Mouse (Mus musculus) midbrain, embryonic 12.5 days (tissue): ENCODE measurements around the gene Psmd12. TPM values are rescaled to one million over a fixed set of nuclear protein-coding genes. Genes with fewer than 3 reads are reported as not detected.

Source experiments
- ATAC-seq: fragments of 200-750 bp; cut with Nextera tagmentation; 2 replicates; pipeline ENCODE4 v1.8.0; 2017; ENCODE audit warnings: low read depth, moderate TSS enrichment, moderate library complexity; ENCODE audit not compliant: low FRiP score
- H3K27ac ChIP-seq: fragments of 300-500 bp; sonication (generic); replicated peaks from 2 replicates; pipeline ENCODE4 v1.5.1; 2016; ENCODE audit warnings: mild to moderate bottlenecking
- H3K27me3 ChIP-seq: fragments of 300-500 bp; sonication (generic); 2 replicates; pipeline ENCODE4 v1.6.1; 2016; ENCODE audit warnings: mild to moderate bottlenecking
- H3K36me3 ChIP-seq: fragments of 300-500 bp; sonication (generic); 2 replicates; pipeline ENCODE4 v1.6.1; 2016
- H3K4me1 ChIP-seq: fragments of 300-500 bp; sonication (generic); 2 replicates; pipeline ENCODE4 v1.6.1; 2016
- H3K4me2 ChIP-seq: fragments of 300-500 bp; sonication (generic); replicated peaks from 2 replicates; pipeline ENCODE4 v1.6.1; 2016; ENCODE audit warnings: mild to moderate bottlenecking, moderate library complexity
- H3K4me3 ChIP-seq: fragments of 300-500 bp; sonication (generic); 2 replicates; pipeline ENCODE4 v1.5.1; 2016; ENCODE audit warnings: mild to moderate bottlenecking
- H3K9ac ChIP-seq: fragments of 300-500 bp; sonication (generic); replicated peaks from 2 replicates; pipeline ENCODE4 v1.6.1; 2016; ENCODE audit warnings: mild to moderate bottlenecking, moderate library complexity
- H3K9me3 ChIP-seq: fragments of 300-500 bp; sonication (generic); 2 replicates; pipeline ENCODE4 v1.6.1; 2016; ENCODE audit warnings: mild to moderate bottlenecking
- WGBS: fragments of 180-500 bp; shearing (Covaris S2); methylation state at CpG from one replicate; pipeline ENCODE4 v1.1.7; 2016; 5-methylcytosine and 5-hydroxymethylcytosine counted together
- polyA plus RNA-seq: library from polyadenylated mRNA; unstranded; fragments of >200 nt; fragmentation: Nextera tagmentation; extraction: Ambion mirVana; gene quantifications from 2 replicates; pipeline ENCODE4 v1.2.1, GENCODE M21; 2016

Gene Psmd12
- 190 and 192 TPM in 2 replicates for polyA plus RNA-seq

DNA sequence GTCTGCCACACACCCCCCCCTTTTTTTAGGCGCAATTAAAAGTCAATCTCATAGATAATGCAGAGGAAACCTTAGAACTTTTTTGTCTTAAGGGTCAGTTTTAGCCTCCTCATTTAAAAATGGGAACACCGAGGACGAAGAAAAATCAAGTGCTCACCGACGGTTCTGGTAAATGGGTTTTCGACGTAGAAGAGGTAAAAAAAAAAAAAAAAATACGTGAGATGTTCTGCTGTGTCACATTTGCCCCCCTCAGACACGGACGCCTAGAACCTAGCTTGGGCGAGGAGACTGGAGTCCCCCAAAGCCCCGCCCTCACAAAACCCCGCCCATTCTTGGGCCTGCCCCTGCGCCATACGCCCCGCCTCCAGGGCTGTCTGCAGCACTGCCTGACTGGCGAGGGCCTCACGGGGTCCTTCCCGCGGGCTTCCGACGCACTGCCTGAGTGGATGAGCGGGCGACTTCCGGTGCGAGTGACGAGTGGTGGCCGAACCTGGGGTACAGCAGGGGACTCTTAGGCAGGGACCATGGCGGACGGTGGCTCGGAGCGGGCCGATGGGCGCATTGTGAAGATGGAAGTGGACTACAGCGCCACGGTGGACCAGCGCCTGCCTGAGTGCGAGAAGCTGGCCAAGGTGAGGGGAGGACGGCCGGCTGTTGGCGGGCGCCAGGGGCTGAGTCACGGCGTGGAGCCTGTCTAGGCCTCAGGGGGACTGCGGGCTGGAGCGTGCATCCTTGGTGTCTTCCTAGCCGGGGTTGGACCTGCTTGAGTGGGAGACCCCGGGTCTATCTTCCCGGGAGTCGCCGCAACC lies at the start of gene Psmd12:
Gene Psmd12 (plus strand): TSS at position 432 of the 809 bp plus-strand sequence.
- H3K27me3 ChIP-seq = no peaks in the 10 kb centered on the region
- peak; percentile 97 for ATAC-seq
- peak within 1 kb of the TSS; percentile 94 for H3K4me2 ChIP-seq
- under 1% methylated on average over 51 of the region's 51 CpGs for WGBS
- H3K9ac ChIP-seq = peak within 1 kb of the TSS; percentile 93
- H3K36me3 ChIP-seq = no peaks in the 10 kb centered on the region
- peak within 1 kb of the TSS; percentile 93 for H3K4me3 ChIP-seq
- no peaks in the 10 kb centered on the region for H3K9me3 ChIP-seq
- peaks cover 18% of the 10 kb centered on the region for H3K4me1 ChIP-seq
- H3K27ac ChIP-seq = peak within 1 kb of the TSS; percentile 72

GRCm38 (mm10) chr11:107431197-107431965 lies 47.9 kb upstream of the Psmd12 start:
- peaks cover 11% of the 10 kb centered on the region for H3K4me1 ChIP-seq
- WGBS = 89% methylated on average over 7 of the region's 7 CpGs
- no peaks in the 10 kb centered on the region for H3K27me3 ChIP-seq
- no peaks in the 10 kb centered on the region for H3K9me3 ChIP-seq
- no peak for ATAC-seq
- no peak overlapping the region for H3K4me3 ChIP-seq
- H3K36me3 ChIP-seq = no peaks in the 10 kb centered on the region
- H3K27ac ChIP-seq = no peak overlapping the region
- H3K9ac ChIP-seq = no peak overlapping the region
- H3K4me2 ChIP-seq = no peak overlapping the region

- ATAC-seq = no peak
- Histone ChIP-seq H3K4me2 (no peak overlapping the region), H3K9me3 (peaks cover 4% of the 10 kb centered on the region; the same call in 1 of the 2 replicates), H3K4me3 (no peak overlapping the region), H3K4me1 (peaks cover 11% of the 10 kb centered on the region), H3K27me3 (no peaks in the 10 kb centered on the region), H3K27ac (no peak overlapping the region), H3K36me3 (no peaks in the 10 kb centered on the region), H3K9ac (no peak overlapping the region)
- WGBS = 91% methylated on average over 6 of the region's 6 CpGs
Measured at GRCm38 (mm10) chr11:107435776-107436449, 43.4 kb upstream of the Psmd12 start.

- no peak for ATAC-seq
- H3K27ac ChIP-seq = no peak overlapping the region
Measured at GRCm38 (mm10) chr11:107437723-107438122, 41.6 kb upstream of the Psmd12 start.

GRCm38 (mm10) chr11:107438140-107438539 lies 41.1 kb upstream of the Psmd12 start:
- H3K27me3 ChIP-seq = no peaks in the 10 kb centered on the region
- H3K4me2 ChIP-seq = no peak overlapping the region
- H3K4me3 ChIP-seq = no peak overlapping the region
- no peak overlapping the region for H3K27ac ChIP-seq
- WGBS = 88% methylated on average over 3 of the region's 3 CpGs
- H3K9ac ChIP-seq = no peak overlapping the region
- peaks cover 4% of the 10 kb centered on the region; the same call in 1 of the 2 replicates for H3K9me3 ChIP-seq
- ATAC-seq = no peak
- no peaks in the 10 kb centered on the region for H3K36me3 ChIP-seq
- peaks cover 4% of the 10 kb centered on the region for H3K4me1 ChIP-seq

More at GRCm38 (mm10) chr11:107437723-107438122, 41.6 kb upstream of the Psmd12 start:
- no peak overlapping the region for H3K9ac ChIP-seq
- H3K36me3 ChIP-seq = no peaks in the 10 kb centered on the region
- H3K4me2 ChIP-seq = no peak overlapping the region
- no peak overlapping the region for H3K4me3 ChIP-seq
- H3K27me3 ChIP-seq = no peaks in the 10 kb centered on the region
- H3K9me3 ChIP-seq = peaks cover 4% of the 10 kb centered on the region; the same call in 1 of the 2 replicates
- peaks cover 8% of the 10 kb centered on the region for H3K4me1 ChIP-seq
- WGBS = 82% methylated on average over 4 of the region's 4 CpGs

GRCm38 (mm10) chr11:107441050-107441449 lies 38.2 kb upstream of the Psmd12 start:
- 54% methylated on average over 3 of the region's 3 CpGs for WGBS

GRCm38 (mm10) chr11:107443121-107444095 lies 35.9 kb upstream of the Psmd12 start:
- ATAC-seq = no peak
- 83% methylated on average over 12 of the region's 12 CpGs for WGBS
- H3K9ac ChIP-seq = no peak overlapping the region

More at GRCm38 (mm10) chr11:107441050-107441449, 38.2 kb upstream of the Psmd12 start:
- ATAC-seq = no peak
- no peak overlapping the region for H3K4me2 ChIP-seq
- peaks cover 4% of the 10 kb centered on the region; the same call in 1 of the 2 replicates for H3K9me3 ChIP-seq
- H3K27me3 ChIP-seq = no peaks in the 10 kb centered on the region
- no peak overlapping the region for H3K27ac ChIP-seq
- no peak overlapping the region for H3K9ac ChIP-seq
- H3K4me3 ChIP-seq = no peak overlapping the region
- no peaks in the 10 kb centered on the region for H3K4me1 ChIP-seq
- no peaks in the 10 kb centered on the region for H3K36me3 ChIP-seq

DNA sequence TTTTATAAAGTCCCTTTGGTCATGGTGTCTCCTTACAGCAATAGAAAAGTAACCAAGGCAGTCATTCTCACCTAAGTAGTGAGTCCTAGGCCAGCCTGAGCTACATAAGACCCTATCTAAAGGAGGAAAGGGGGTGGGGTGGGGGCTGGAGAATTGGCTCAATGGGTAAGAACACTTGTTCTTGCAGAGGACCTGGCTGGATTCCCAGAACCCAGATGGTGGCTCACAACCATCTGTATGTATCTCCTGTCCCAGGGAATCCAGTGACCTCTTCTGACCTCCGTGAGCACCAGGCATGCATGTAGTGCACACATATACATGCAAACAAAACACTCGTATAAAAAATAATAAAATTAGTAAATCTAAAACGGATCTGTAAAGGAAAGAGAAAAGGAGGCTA lies 33.6 kb upstream of the Psmd12 start:
- H3K4me1 ChIP-seq = peaks cover 7% of the 10 kb centered on the region; the same call in 1 of the 2 replicates
- no peak overlapping the region for H3K9ac ChIP-seq
- no peak overlapping the region for H3K4me3 ChIP-seq
- H3K4me2 ChIP-seq = no peak overlapping the region
- no peaks in the 10 kb centered on the region for H3K9me3 ChIP-seq
- no peaks in the 10 kb centered on the region for H3K36me3 ChIP-seq
- H3K27me3 ChIP-seq = no peaks in the 10 kb centered on the region
- no peak for ATAC-seq
- no peak overlapping the region for H3K27ac ChIP-seq
- WGBS = 93% methylated on average over 3 of the region's 3 CpGs

More at GRCm38 (mm10) chr11:107443121-107444095, 35.9 kb upstream of the Psmd12 start:
- Histone ChIP-seq H3K9me3 (peaks cover under 1% of the 10 kb centered on the region; the same call in 1 of the 2 replicates), H3K27ac (no peak overlapping the region), H3K4me3 (no peak overlapping the region), H3K4me1 (no peaks in the 10 kb centered on the region), H3K36me3 (no peaks in the 10 kb centered on the region), H3K4me2 (no peak overlapping the region), H3K27me3 (no peaks in the 10 kb centered on the region)

- Histone ChIP-seq H3K9me3 (no peaks in the 10 kb centered on the region), H3K27me3 (no peaks in the 10 kb centered on the region), H3K36me3 (no peaks in the 10 kb centered on the region), H3K4me2 (no peak overlapping the region), H3K27ac (no peak overlapping the region), H3K4me1 (peaks cover 7% of the 10 kb centered on the region; the same call in 1 of the 2 replicates), H3K4me3 (no peak overlapping the region), H3K9ac (no peak overlapping the region)
- no peak for ATAC-seq
- 91% methylated on average over 6 of the region's 6 CpGs for WGBS
Measured at GRCm38 (mm10) chr11:107446650-107447049, 32.6 kb upstream of the Psmd12 start.

- Histone ChIP-seq H3K4me1 (peaks cover 7% of the 10 kb centered on the region; the same call in 1 of the 2 replicates), H3K27ac (no peak overlapping the region), H3K36me3 (no peaks in the 10 kb centered on the region), H3K27me3 (no peaks in the 10 kb centered on the region), H3K9ac (no peak overlapping the region), H3K4me3 (no peak overlapping the region), H3K4me2 (no peak overlapping the region), H3K9me3 (no peaks in the 10 kb centered on the region)
- no peak for ATAC-seq
- 73% methylated on average over 5 of the region's 5 CpGs for WGBS
Measured at GRCm38 (mm10) chr11:107447349-107447748, 31.9 kb upstream of the Psmd12 start.

DNA sequence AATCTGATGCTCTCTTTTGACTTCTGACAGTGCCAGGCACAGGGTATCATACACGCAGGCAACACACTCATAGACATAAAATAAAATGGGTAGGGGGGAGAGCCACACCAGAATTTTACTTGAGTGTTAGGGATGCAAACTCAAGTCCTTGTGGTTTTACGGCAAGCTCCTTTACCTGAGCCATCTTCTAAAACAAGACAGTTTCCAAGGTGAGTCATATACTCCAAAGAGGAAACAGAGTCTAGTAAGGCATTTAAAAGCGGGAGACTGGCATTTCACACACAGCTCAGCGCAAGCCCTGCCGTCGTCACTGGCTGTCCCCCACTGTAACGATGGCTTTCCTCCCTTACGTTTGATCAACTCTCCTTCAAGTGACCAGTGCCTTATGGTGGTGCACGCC lies 31.4 kb upstream of the Psmd12 start:
- Histone ChIP-seq H3K4me3 (no peak overlapping the region), H3K4me1 (peaks cover 7% of the 10 kb centered on the region; the same call in 1 of the 2 replicates), H3K27ac (no peak overlapping the region), H3K36me3 (no peaks in the 10 kb centered on the region), H3K9ac (no peak overlapping the region), H3K9me3 (no peaks in the 10 kb centered on the region), H3K27me3 (no peaks in the 10 kb centered on the region), H3K4me2 (no peak overlapping the region)
- 94% methylated on average over 9 of the region's 9 CpGs for WGBS
- ATAC-seq = no peak
